Mouse (Mus musculus): ENCODE data around the gene Hist1h2bf. TPM values are rescaled to one million over a fixed set of nuclear protein-coding genes. Genes with fewer than 3 reads are reported as not detected.
"Not testable (repeated sequence)": the region's sequence is repeated elsewhere in the genome, so short reads cannot be mapped to it uniquely, and the experiment has no call there.

Hist1h2bf gene
- total and polyA plus RNA-seq, 3 experiments = 1.00 to 8.4 (median 5.2) TPM

DNA sequence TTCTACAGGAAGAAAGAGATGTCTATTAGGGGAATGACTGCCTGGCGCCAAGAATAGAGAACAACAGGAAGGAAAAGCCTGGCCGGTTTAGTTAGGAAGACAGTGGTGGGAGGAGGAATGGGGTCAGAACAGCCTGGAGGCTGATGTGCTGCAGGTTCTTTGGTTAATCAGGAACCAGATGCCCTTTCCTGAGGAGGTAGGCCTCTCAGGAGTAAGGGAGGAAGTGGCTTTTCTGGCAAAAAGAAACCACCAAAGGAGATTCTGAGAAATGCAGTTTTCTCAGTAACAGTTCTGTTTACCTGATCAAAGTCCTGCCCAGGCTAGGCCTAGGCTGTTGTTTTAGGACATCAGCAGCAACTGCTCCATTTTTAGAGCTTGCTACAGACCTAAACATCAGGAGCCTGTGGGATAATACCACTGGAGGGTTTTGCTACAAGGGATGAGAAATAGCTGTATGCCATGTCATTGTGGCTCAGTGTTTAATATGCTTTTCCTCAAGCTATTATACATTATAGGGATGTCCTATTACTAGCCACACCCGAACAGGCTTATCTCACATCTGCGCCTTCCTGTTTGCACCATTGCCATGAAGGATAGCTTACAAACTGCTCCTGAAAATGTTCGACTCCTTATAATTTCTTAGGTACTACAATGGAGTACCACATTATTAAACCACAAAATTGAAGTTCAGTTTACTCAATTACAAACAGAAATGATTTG, 19.2 kb upstream of the Hist1h2bf start:
- DNase-seq = no peak
- H3K4me3 ChIP-seq = no peak overlapping the region
- intact Hi-C loops (cut with DNase I) = no loop called here
- no peak overlapping the region for H3K27ac ChIP-seq
- no peak overlapping the region for H3K9ac ChIP-seq (ENCODE audit: low read depth, low read length)
- TF ChIP-seq POLR2A (IDR thresholded peaks at IDR 0.05; ENCODE audit: insufficient read depth, low read depth, low read length) (no peak), EP300 (IDR thresholded peaks at IDR 0.05; ENCODE audit: insufficient read depth, low read depth, low read length) (no peak), CTCF (IDR thresholded peaks at IDR 0.05) (no peak)
- no peaks in the 10 kb centered on the region for H3K79me2 ChIP-seq (replicated peaks; ENCODE audit: control insufficient read depth, insufficient read depth, low read length)
- H3K27me3 ChIP-seq (ENCODE audit: control insufficient read depth, insufficient read depth, low read length) = no peaks in the 10 kb centered on the region
- H3K36me3 ChIP-seq (ENCODE audit: control insufficient read depth, insufficient read depth, low read length) = no peaks in the 10 kb centered on the region
- no peaks in the 10 kb centered on the region; the same call in 1 of the 2 replicates for H3K4me1 ChIP-seq (ENCODE audit: control insufficient read depth, insufficient read depth, low read length)
- WGBS = 42% methylated on average over 5 of the region's 5 CpGs

DNA sequence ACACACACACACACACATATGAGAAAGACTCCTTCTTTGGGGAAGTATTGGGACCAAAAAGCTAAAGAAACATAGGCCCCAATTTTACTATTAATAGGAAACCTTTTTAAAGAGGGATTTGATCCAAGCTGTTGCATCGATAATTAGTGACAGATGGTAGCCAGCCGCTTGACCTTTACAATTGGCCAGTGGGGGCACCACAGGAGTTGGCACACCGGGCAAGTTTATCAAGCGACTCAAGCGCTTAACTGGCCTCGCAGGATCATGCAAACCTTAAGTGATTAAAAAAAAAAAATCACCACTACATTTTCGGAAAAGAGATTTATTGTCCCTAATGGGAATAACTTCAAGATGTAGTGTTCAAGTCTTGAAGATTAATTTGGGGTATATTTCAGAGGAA, 18.6 kb upstream of the Hist1h2bf start:
- Histone ChIP-seq H3K27ac (no peak overlapping the region), H3K9ac (ENCODE audit: low read depth, low read length) (no peak overlapping the region), H3K27me3 (ENCODE audit: control insufficient read depth, insufficient read depth, low read length) (no peaks in the 10 kb centered on the region), H3K4me3 (no peak overlapping the region), H3K4me1 (ENCODE audit: control insufficient read depth, insufficient read depth, low read length) (no peaks in the 10 kb centered on the region; the same call in 1 of the 2 replicates), H3K79me2 (replicated peaks; ENCODE audit: control insufficient read depth, insufficient read depth, low read length) (no peaks in the 10 kb centered on the region), H3K36me3 (ENCODE audit: control insufficient read depth, insufficient read depth, low read length) (no peaks in the 10 kb centered on the region)
- intact Hi-C loops (cut with DNase I) = no loop called here
- DNase-seq = no peak
- TF ChIP-seq CTCF (IDR thresholded peaks at IDR 0.05) = no peak
- no peak for TF ChIP-seq EP300 (IDR thresholded peaks at IDR 0.05; ENCODE audit: insufficient read depth, low read depth, low read length)
- no peak for TF ChIP-seq POLR2A (IDR thresholded peaks at IDR 0.05; ENCODE audit: insufficient read depth, low read depth, low read length)
- WGBS = 71% methylated on average over 7 of the region's 7 CpGs

DNA sequence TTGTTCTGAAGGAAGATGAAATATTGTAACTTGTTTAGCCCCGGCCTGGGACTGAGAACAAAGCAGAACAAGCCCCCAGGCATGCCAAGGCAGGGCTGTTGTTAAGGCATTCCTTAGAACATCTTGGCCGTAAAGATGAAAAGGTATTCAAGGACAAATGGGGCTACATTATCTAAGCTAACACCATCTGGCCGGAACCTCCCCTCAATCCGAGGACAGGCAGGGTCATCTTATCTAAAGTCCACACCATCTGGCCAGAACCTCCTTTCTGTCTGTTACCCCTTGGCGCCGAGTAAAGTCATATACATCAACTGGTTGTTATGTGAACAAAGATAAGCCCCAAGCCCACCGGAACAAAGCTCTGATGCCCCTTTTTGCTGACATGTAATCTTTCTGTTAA, 17.9 kb upstream of the Hist1h2bf start:
- H3K9ac ChIP-seq (ENCODE audit: low read depth, low read length); H3K27me3 ChIP-seq (ENCODE audit: control insufficient read depth, insufficient read depth, low read length); DNase-seq; intact Hi-C loops (cut with DNase I); H3K79me2 ChIP-seq (replicated peaks; ENCODE audit: control insufficient read depth, insufficient read depth, low read length); H3K27ac ChIP-seq; H3K4me3 ChIP-seq; H3K36me3 ChIP-seq (ENCODE audit: control insufficient read depth, insufficient read depth, low read length); H3K4me1 ChIP-seq (ENCODE audit: control insufficient read depth, insufficient read depth, low read length): not testable (repeated sequence)
- WGBS = 71% methylated on average over 7 of the region's 7 CpGs

DNA sequence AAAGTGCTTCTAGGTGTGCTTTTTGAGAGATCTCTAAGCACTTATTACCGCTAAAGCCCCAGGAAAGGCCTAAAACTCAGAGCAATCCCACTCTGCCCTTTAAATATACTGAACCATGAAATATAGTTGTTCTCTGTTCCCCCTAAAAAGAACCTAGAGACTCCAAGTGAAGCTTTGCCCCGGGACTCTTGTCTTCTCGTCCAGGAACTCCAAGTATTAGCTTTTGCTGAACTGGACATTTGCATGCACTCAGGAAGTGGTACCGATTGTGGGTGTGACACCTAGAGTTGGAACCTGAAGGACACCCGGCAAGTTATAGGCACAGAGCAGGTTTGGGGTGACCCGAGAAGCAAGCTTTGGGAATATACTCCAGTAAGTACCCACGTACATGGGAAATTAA, 17.2 kb upstream of the Hist1h2bf start:
- no peak overlapping the region for H3K4me3 ChIP-seq
- no peak for DNase-seq
- H3K4me1 ChIP-seq (ENCODE audit: control insufficient read depth, insufficient read depth, low read length) = no peaks in the 10 kb centered on the region; the same call in 1 of the 2 replicates
- H3K9ac ChIP-seq (ENCODE audit: low read depth, low read length) = no peak overlapping the region
- no peak for TF ChIP-seq POLR2A (IDR thresholded peaks at IDR 0.05; ENCODE audit: insufficient read depth, low read depth, low read length)
- WGBS = 93% methylated on average over 7 of the region's 7 CpGs
- H3K36me3 ChIP-seq (ENCODE audit: control insufficient read depth, insufficient read depth, low read length) = no peaks in the 10 kb centered on the region
- no peaks in the 10 kb centered on the region for H3K79me2 ChIP-seq (replicated peaks; ENCODE audit: control insufficient read depth, insufficient read depth, low read length)
- intact Hi-C loops (cut with DNase I) = no loop called here
- no peaks in the 10 kb centered on the region for H3K27me3 ChIP-seq (ENCODE audit: control insufficient read depth, insufficient read depth, low read length)
- no peak overlapping the region for H3K27ac ChIP-seq

DNA sequence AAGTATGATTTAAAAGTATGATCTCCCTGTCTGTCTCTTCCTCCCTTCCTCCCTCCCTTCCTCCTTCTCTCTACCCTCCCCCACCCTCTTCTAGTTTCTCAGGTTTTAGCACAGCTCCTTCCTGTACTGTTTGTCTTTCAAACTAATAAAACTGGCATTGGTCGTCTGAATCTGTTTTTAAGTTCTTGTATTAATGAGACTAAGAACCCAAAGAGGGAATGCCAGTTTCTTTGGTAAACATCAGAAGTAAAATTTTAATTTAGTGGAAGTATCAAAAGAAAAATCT, 12.9 kb upstream of the Hist1h2bf start:
- H3K79me2 ChIP-seq (replicated peaks; ENCODE audit: control insufficient read depth, insufficient read depth, low read length) = no peaks in the 10 kb centered on the region
- WGBS = 16% methylated on average over 1 of the region's 1 CpGs
- no peak for TF ChIP-seq CTCF (IDR thresholded peaks at IDR 0.05)

DNA sequence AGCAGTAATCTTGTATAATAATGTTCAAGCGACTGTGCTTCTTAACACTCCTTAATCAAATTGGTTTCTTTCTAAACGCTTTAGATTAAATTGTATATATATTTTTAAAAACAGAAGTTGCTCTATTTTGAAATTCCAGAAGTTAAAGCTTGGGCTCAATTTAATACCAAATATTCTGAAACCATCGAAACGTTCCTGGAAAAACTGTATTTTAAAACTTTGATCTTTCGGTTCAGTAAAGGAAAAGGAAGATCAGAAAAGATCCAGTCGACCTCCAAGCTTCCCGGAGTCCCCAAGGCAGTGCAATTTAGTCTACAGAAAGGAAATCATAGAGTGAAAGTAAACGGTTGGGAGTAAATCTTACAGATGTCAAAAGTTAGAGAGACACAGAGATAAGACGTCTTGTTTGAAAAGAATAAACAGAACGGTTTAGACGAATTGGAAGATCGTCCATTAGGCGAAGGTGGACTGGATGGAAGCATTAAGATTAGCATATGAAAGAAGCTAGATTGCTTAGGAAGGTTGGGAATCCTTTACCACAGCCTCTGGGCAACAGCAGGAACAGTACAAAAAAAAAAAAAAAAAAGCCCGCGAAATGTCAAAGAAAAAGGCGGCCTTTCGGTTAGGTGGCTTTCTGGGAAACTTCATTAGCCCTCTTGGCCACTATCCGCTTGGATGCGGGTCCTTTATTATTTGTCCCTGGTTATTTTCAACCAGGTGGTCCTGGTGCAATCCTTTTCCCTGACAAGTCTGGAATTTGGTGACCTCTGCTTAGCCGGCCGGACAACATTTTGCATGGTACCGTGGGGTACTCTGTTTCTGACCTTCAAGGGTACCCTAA, 12.3 kb upstream of the Hist1h2bf start:
- Histone ChIP-seq H3K9ac (ENCODE audit: low read depth, low read length) (peak overlapping the region; percentile 60; the same call in 1 of the 2 replicates), H3K4me1 (ENCODE audit: control insufficient read depth, insufficient read depth, low read length) (peaks cover 4% of the 10 kb centered on the region), H3K4me3 (peak overlapping the region; percentile 67), H3K27ac (peak overlapping the region; percentile 95), H3K79me2 (replicated peaks; ENCODE audit: control insufficient read depth, insufficient read depth, low read length) (no peaks in the 10 kb centered on the region), H3K27me3 (ENCODE audit: control insufficient read depth, insufficient read depth, low read length) (no peaks in the 10 kb centered on the region), H3K36me3 (ENCODE audit: control insufficient read depth, insufficient read depth, low read length) (peaks cover 4% of the 10 kb centered on the region; the same call in 1 of the 2 replicates)
- 1% methylated on average over 22 of the region's 22 CpGs for WGBS
- intact Hi-C loops (cut with DNase I) = loop anchor here (1.0 to 10.0 kb wide), 4 partner anchors 35 to 1872 kb away; partner anchors contain the start of genes Hist1h1b, Hist1h2ai, Hist1h2an and Hist1h2be
- no peak for TF ChIP-seq EP300 (IDR thresholded peaks at IDR 0.05; ENCODE audit: insufficient read depth, low read depth, low read length)
- TF ChIP-seq CTCF (IDR thresholded peaks at IDR 0.05) = no peak
- TF ChIP-seq POLR2A (IDR thresholded peaks at IDR 0.05; ENCODE audit: insufficient read depth, low read depth, low read length) = no peak
- no peak for DNase-seq

More for the DNA sequence above, 12.9 kb upstream of the Hist1h2bf start:
- Histone ChIP-seq H3K4me3 (peak overlapping the region; percentile 67), H3K36me3 (ENCODE audit: control insufficient read depth, insufficient read depth, low read length) (peaks cover 4% of the 10 kb centered on the region; the same call in 1 of the 2 replicates), H3K27ac (no peak overlapping the region), H3K4me1 (ENCODE audit: control insufficient read depth, insufficient read depth, low read length) (peaks cover 4% of the 10 kb centered on the region), H3K9ac (ENCODE audit: low read depth, low read length) (no peak overlapping the region), H3K27me3 (ENCODE audit: control insufficient read depth, insufficient read depth, low read length) (no peaks in the 10 kb centered on the region)
- intact Hi-C loops (cut with DNase I) = loop anchor here (1.0 to 10.0 kb wide), 4 partner anchors 34 to 1872 kb away; partner anchors contain the start of genes Hist1h1b, Hist1h2ai, Hist1h2an and Hist1h2be
- DNase-seq = no peak
